Mouse (Mus musculus): Measurements from ENCODE around the gene Ddit4. TPM values are rescaled to one million over a fixed set of nuclear protein-coding genes. Genes with fewer than 3 reads are reported as not detected.

Gene Ddit4
- polyA plus RNA-seq, 1 experiment = 38.3 TPM

GRCm38 (mm10) chr10:59929205-59929604, 22.4 kb downstream of the Ddit4 start:
- Histone ChIP-seq H3K4me3 (ENCODE audit: insufficient read depth, low read length) (no peak overlapping the region), H3K27ac (ENCODE audit: insufficient read depth, low read length) (no peak overlapping the region), H3K4me1 (ENCODE audit: control insufficient read depth, insufficient read depth, low read length) (peaks cover 2% of the 10 kb centered on the region; the same call in 1 of the 2 replicates)
- TF ChIP-seq POLR2A (IDR thresholded peaks at IDR 0.05; ENCODE audit: extremely low read depth, insufficient read depth, low read length) (no peak), CTCF (IDR thresholded peaks at IDR 0.05; ENCODE audit: extremely low read depth, insufficient read depth, low read length) (no peak)

DNA sequence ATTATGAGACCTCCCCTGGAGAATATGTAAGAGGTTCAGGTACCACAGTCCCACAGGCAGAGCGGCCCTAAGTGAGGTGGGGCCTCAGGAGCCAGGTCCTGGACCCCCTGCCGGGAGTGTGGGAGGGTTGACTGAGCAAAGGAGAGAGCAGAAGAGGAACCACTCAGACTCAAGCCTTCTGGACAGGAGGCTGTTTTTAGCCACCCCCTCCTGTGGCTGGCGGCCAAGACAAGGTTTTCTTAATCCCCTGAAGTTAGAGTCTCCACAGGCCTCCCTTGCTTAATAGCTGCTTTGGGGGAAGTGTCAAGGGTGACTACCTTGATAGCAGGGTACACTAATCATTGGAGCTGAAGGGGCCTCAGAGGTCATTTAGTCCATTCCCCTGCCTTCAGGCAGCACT, 27.3 kb downstream of the Ddit4 start:
- no peaks in the 10 kb centered on the region for H3K4me1 ChIP-seq (ENCODE audit: control insufficient read depth, insufficient read depth, low read length)
- H3K27ac ChIP-seq (ENCODE audit: insufficient read depth, low read length) = no peak overlapping the region
- H3K4me3 ChIP-seq (ENCODE audit: insufficient read depth, low read length) = no peak overlapping the region
- TF ChIP-seq POLR2A (IDR thresholded peaks at IDR 0.05; ENCODE audit: extremely low read depth, insufficient read depth, low read length) = no peak
- no peak for TF ChIP-seq CTCF (IDR thresholded peaks at IDR 0.05; ENCODE audit: extremely low read depth, insufficient read depth, low read length)

- no peak for TF ChIP-seq POLR2A (IDR thresholded peaks at IDR 0.05; ENCODE audit: extremely low read depth, insufficient read depth, low read length)
- H3K4me1 ChIP-seq (ENCODE audit: control insufficient read depth, insufficient read depth, low read length) = no peaks in the 10 kb centered on the region
- H3K27ac ChIP-seq (ENCODE audit: insufficient read depth, low read length) = no peak overlapping the region
- H3K4me3 ChIP-seq (ENCODE audit: insufficient read depth, low read length) = no peak overlapping the region
Measured at GRCm38 (mm10) chr10:59923493-59923892, 28.1 kb downstream of the Ddit4 start.

DNA sequence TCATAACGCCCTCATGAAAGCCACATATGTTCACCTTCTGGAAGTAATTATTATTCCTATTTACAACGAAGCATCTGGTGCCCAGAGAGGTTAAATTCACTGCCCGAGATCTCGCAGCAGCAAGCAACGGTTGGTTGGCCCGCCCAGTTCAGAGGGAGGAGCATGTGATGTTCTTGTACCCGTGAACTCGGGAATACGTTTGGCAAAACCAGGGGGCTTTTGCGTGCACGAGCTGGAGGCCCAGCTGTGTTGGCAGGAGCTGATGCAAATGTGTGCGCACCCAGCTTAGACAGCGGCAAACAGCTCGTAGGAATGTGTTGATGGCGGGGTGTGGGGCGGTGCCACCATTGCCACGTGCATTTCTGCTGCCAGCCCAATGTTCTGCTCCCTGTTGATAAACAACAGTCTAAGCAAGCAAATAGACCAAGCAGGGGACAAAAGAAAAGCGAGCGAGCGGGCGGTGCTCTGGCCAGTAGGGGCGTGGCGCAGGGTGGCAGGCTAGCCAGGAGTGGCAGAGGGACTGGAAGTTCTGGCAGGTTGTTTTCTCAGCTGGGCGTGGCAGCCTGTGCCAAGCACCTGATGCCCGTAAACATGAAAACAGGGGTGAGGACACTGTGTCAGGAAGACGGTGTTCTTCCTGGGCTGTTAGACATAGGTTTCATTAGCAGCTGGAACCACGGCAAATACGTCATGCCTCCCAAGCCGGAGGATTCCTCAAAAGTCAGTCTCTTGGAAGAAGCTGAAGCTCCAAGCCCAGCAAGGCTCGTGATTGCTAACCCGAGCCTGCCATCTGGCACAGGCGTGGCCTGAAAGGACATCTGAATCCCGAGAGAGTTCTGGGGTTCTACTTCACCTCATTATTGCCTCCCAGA, 30.6 kb downstream of the Ddit4 start:
- Histone ChIP-seq H3K4me1 (ENCODE audit: control insufficient read depth, insufficient read depth, low read length) (no peaks in the 10 kb centered on the region), H3K27ac (ENCODE audit: insufficient read depth, low read length) (no peak overlapping the region), H3K4me3 (ENCODE audit: insufficient read depth, low read length) (peak overlapping the region; percentile 37)
- no peak for TF ChIP-seq CTCF (IDR thresholded peaks at IDR 0.05; ENCODE audit: extremely low read depth, insufficient read depth, low read length)
- peak; percentile 34 for TF ChIP-seq POLR2A (IDR thresholded peaks at IDR 0.05; ENCODE audit: extremely low read depth, insufficient read depth, low read length)

GRCm38 (mm10) chr10:59920485-59920809, 31.2 kb downstream of the Ddit4 start:
- Histone ChIP-seq H3K4me1 (ENCODE audit: control insufficient read depth, insufficient read depth, low read length) (no peaks in the 10 kb centered on the region), H3K4me3 (ENCODE audit: insufficient read depth, low read length) (peak overlapping the region; percentile 37; the same call in 1 of the 2 replicates), H3K27ac (ENCODE audit: insufficient read depth, low read length) (no peak overlapping the region)
- no peak for TF ChIP-seq POLR2A (IDR thresholded peaks at IDR 0.05; ENCODE audit: extremely low read depth, insufficient read depth, low read length)
- no peak for TF ChIP-seq CTCF (IDR thresholded peaks at IDR 0.05; ENCODE audit: extremely low read depth, insufficient read depth, low read length)

DNA sequence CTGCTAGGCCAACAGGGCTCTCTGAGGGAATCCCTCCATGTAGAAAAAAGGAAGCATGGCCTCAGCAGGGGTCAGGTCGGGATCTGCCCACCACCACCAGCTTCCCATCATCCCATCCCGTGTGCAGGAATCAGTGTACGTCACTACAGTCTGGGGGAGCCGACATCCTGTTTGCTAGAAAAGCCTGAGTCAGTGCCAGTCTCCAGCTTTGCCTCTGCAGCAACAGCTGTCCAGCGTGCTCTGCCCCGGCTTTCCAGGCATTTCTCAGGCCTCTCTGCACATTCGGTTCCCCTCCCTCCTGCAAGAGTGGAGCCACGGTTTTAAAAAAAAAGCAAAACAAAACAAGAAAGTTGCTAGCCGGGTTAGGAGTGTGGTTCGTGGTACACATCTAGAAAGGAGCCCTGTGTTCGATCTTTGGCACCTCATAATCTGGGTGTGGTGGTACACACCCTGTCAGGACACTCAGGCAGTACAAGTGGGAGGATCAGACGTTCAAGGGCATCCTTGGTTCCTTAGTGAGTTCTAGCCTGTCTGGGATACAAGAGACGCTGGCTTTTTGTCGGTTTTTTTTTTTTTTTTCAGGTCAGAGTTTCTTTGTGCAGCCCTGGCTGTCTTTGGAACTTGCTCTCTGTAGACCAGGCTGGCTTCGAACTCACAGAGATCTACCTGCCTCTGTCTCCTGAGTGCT, 32.0 kb downstream of the Ddit4 start:
- TF ChIP-seq POLR2A (IDR thresholded peaks at IDR 0.05; ENCODE audit: extremely low read depth, insufficient read depth, low read length) (no peak), CTCF (IDR thresholded peaks at IDR 0.05; ENCODE audit: extremely low read depth, insufficient read depth, low read length) (no peak)
- Histone ChIP-seq H3K27ac (ENCODE audit: insufficient read depth, low read length) (no peak overlapping the region), H3K4me3 (ENCODE audit: insufficient read depth, low read length) (no peak overlapping the region), H3K4me1 (ENCODE audit: control insufficient read depth, insufficient read depth, low read length) (no peaks in the 10 kb centered on the region)

DNA sequence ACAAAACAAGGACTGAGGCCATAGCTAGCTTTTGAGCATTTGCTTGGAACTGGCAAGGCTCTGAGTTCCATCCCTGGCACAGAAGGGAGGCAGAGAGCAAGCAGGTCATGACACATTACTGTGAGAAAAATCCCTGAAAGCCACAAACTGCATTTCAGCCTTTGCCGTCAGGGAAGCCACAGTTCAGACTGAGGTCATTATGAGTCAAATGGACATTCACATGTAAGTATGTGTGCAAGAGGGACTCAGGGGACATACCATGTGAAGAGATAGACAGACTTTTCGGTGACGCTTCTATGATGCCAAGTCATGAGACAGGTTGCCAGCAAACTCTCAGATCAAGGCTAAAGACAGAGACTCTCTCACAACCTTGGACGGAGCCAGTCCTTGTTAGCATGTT, 33.5 kb downstream of the Ddit4 start:
- Histone ChIP-seq H3K4me3 (ENCODE audit: insufficient read depth, low read length) (no peak overlapping the region), H3K27ac (ENCODE audit: insufficient read depth, low read length) (no peak overlapping the region), H3K4me1 (ENCODE audit: control insufficient read depth, insufficient read depth, low read length) (no peaks in the 10 kb centered on the region)
- TF ChIP-seq CTCF (IDR thresholded peaks at IDR 0.05; ENCODE audit: extremely low read depth, insufficient read depth, low read length) = no peak
- no peak for TF ChIP-seq POLR2A (IDR thresholded peaks at IDR 0.05; ENCODE audit: extremely low read depth, insufficient read depth, low read length)

- no peaks in the 10 kb centered on the region for H3K4me1 ChIP-seq (ENCODE audit: control insufficient read depth, insufficient read depth, low read length)
- H3K27ac ChIP-seq (ENCODE audit: insufficient read depth, low read length) = no peak overlapping the region
- TF ChIP-seq POLR2A (IDR thresholded peaks at IDR 0.05; ENCODE audit: extremely low read depth, insufficient read depth, low read length) (no peak), CTCF (IDR thresholded peaks at IDR 0.05; ENCODE audit: extremely low read depth, insufficient read depth, low read length) (no peak)
- H3K4me3 ChIP-seq (ENCODE audit: insufficient read depth, low read length) = no peak overlapping the region
Measured at GRCm38 (mm10) chr10:59916649-59917048, 35.0 kb downstream of the Ddit4 start.

DNA sequence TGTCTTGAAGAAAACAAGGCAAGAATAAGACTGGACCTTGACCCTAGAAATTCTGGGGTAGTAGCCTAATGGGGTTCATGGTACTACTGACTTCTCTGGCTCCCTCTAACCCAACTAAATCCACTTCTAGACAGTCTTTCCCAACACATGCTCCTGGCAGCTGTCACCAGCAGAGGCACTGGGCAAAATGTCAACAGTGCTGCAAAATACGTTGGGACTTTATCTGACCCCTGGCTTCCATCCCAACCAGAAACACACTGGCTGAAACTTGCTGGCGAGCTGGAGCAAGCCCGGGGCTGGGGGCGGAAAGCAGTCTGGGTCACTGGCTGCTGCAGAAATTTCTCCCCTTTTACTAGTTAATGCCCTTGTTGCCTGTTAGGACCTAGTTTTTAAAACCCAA, 35.5 kb downstream of the Ddit4 start:
- H3K4me1 ChIP-seq (ENCODE audit: control insufficient read depth, insufficient read depth, low read length) = no peaks in the 10 kb centered on the region
- no peak overlapping the region for H3K4me3 ChIP-seq (ENCODE audit: insufficient read depth, low read length)
- H3K27ac ChIP-seq (ENCODE audit: insufficient read depth, low read length) = no peak overlapping the region
- TF ChIP-seq CTCF (IDR thresholded peaks at IDR 0.05; ENCODE audit: extremely low read depth, insufficient read depth, low read length) = no peak
- TF ChIP-seq POLR2A (IDR thresholded peaks at IDR 0.05; ENCODE audit: extremely low read depth, insufficient read depth, low read length) = no peak
